In genomic region chr11:32233895-32234294, GRCm38 (mm10) we compare ENCODE assay signal across 15 mouse cellular contexts. TPM values are rescaled to one million over a fixed set of nuclear protein-coding genes. Genes with fewer than 3 reads are reported as not detected.
DNase-seq lines count a peak whose midpoint lies in the region; ATAC-seq and TF ChIP-seq lines count a peak whose summit lies in the region.
"Had no signal": no experiment of that assay in that cellular context is flagged by ENCODE, and none has a peak within 500 bp of the region (broad histone marks: within the 10 kb centered on the region; RNA-seq: fewer than 3 reads in every experiment).

No protein-coding gene starts in this region.

- no peak overlapping the region for H3K9ac ChIP-seq in forebrain, postnatal 0 days
- no peak overlapping the region; the same call in 1 of the 2 replicates for H3K9ac ChIP-seq in forebrain, embryonic 13.5 days
- no peak overlapping the region for H3K9ac ChIP-seq in hindbrain, embryonic 16.5 days (ENCODE audit: low read depth, low read length)
- H3K9ac ChIP-seq in hindbrain, embryonic 14.5 days = no peak overlapping the region
- no peak overlapping the region for H3K9ac ChIP-seq in midbrain, embryonic 11.5 days (ENCODE audit: low read length)
- no peak overlapping the region for H3K9ac ChIP-seq in midbrain, embryonic 15.5 days

- no peak overlapping the region for H3K27ac ChIP-seq in forebrain, postnatal 0 days (ENCODE audit: low read depth, low read length)
- no peak overlapping the region for H3K27ac ChIP-seq in forebrain, embryonic 13.5 days
- H3K27ac ChIP-seq in hindbrain, embryonic 16.5 days (ENCODE audit: low read depth, low read length) = no peak overlapping the region
- H3K27ac ChIP-seq in hindbrain, embryonic 14.5 days = no peak overlapping the region
- no peak overlapping the region for H3K27ac ChIP-seq in midbrain, embryonic 11.5 days (ENCODE audit: low read depth, low read length)
- H3K27ac ChIP-seq in midbrain, embryonic 15.5 days = no peak overlapping the region

- H3K4me1 ChIP-seq in forebrain, postnatal 0 days (ENCODE audit: insufficient read depth) = peaks cover 9% of the 10 kb centered on the region
- peaks cover 37% of the 10 kb centered on the region for H3K4me1 ChIP-seq in forebrain, embryonic 13.5 days
- H3K4me1 ChIP-seq in hindbrain, embryonic 16.5 days (ENCODE audit: control insufficient read depth, insufficient read depth, low read depth, low read length) = peaks cover 26% of the 10 kb centered on the region
- H3K4me1 ChIP-seq in hindbrain, embryonic 14.5 days (replicated peaks; ENCODE audit: control insufficient read depth, insufficient read depth, low read length) = peaks cover 21% of the 10 kb centered on the region
- no peaks in the 10 kb centered on the region for H3K4me1 ChIP-seq in midbrain, embryonic 11.5 days (ENCODE audit: control insufficient read depth, insufficient read depth, low read length)
- H3K4me1 ChIP-seq in midbrain, embryonic 15.5 days = peaks cover 26% of the 10 kb centered on the region

- peaks cover 33% of the 10 kb centered on the region for H3K36me3 ChIP-seq in forebrain, postnatal 0 days (ENCODE audit: insufficient read depth)
- H3K36me3 ChIP-seq in forebrain, embryonic 13.5 days (ENCODE audit: poor library complexity, severe bottlenecking) = peaks cover 68% of the 10 kb centered on the region
- H3K36me3 ChIP-seq in hindbrain, embryonic 16.5 days (ENCODE audit: control insufficient read depth, insufficient read depth, low read length) = peaks cover 11% of the 10 kb centered on the region
- H3K36me3 ChIP-seq in hindbrain, embryonic 14.5 days (replicated peaks; ENCODE audit: control insufficient read depth, insufficient read depth) = peaks cover 52% of the 10 kb centered on the region
- peaks cover 8% of the 10 kb centered on the region for H3K36me3 ChIP-seq in midbrain, embryonic 11.5 days (ENCODE audit: control insufficient read depth, insufficient read depth, low read length)
- peaks cover 19% of the 10 kb centered on the region for H3K36me3 ChIP-seq in midbrain, embryonic 15.5 days (replicated peaks)

- no peaks in the 10 kb centered on the region for H3K27me3 ChIP-seq in forebrain, postnatal 0 days (ENCODE audit: insufficient read depth, low read length)
- H3K27me3 ChIP-seq in forebrain, embryonic 13.5 days = no peaks in the 10 kb centered on the region
- no peaks in the 10 kb centered on the region for H3K27me3 ChIP-seq in hindbrain, embryonic 16.5 days (replicated peaks; ENCODE audit: control insufficient read depth, insufficient read depth, low read length)
- no peaks in the 10 kb centered on the region for H3K27me3 ChIP-seq in hindbrain, embryonic 14.5 days (ENCODE audit: control insufficient read depth, insufficient read depth, low read length)
- H3K27me3 ChIP-seq in midbrain, embryonic 11.5 days (ENCODE audit: control insufficient read depth, insufficient read depth, low read length) = no peaks in the 10 kb centered on the region
- H3K27me3 ChIP-seq in midbrain, embryonic 15.5 days (replicated peaks) = no peaks in the 10 kb centered on the region

- no peak overlapping the region for H3K4me3 ChIP-seq in forebrain, postnatal 0 days (ENCODE audit: low read depth, low read length)
- H3K4me3 ChIP-seq in forebrain, embryonic 13.5 days = no peak overlapping the region
- H3K4me3 ChIP-seq in hindbrain, embryonic 16.5 days (ENCODE audit: low read length) = no peak overlapping the region
- H3K4me3 ChIP-seq in hindbrain, embryonic 14.5 days (replicated peaks; ENCODE audit: low read length) = no peak overlapping the region
- no peak overlapping the region for H3K4me3 ChIP-seq in midbrain, embryonic 11.5 days (ENCODE audit: low read depth, low read length)
- H3K4me3 ChIP-seq in midbrain, embryonic 15.5 days = no peak overlapping the region

- peak; percentile 23 for ATAC-seq in forebrain, postnatal 0 days
- no peak for ATAC-seq in forebrain, embryonic 13.5 days
- ATAC-seq in hindbrain, embryonic 16.5 days = peak; percentile 15
- ATAC-seq in hindbrain, embryonic 14.5 days (ENCODE audit: low FRiP score) = no peak
- ATAC-seq in midbrain, embryonic 11.5 days (ENCODE audit: low FRiP score) = no peak
- no peak for ATAC-seq in midbrain, embryonic 15.5 days (replicated peaks)
- ATAC-seq in megakaryocyte-erythroid progenitor cell, adult 5-6 weeks (replicated peaks; ENCODE audit: low FRiP score, low TSS enrichment, poor library complexity, severe bottlenecking) = no peak
- ATAC-seq: lung, postnatal 0 days had no signal

- peak; percentile 39 for DNase-seq in forebrain, postnatal 0 days
- no peak for DNase-seq in hindbrain, embryonic 14.5 days (ENCODE audit: low spot score)
- DNase-seq in midbrain, embryonic 11.5 days (ENCODE audit: low spot score, missing footprints) = peak; percentile 64
- peak; percentile 60 to 65 for DNase-seq in cerebellum, postnatal 25 days
- DNase-seq: adrenal gland, adult 8-10 months; B cell, adult 2 months; right cerebral cortex, postnatal 25 days had no signal

- H3K4me2 ChIP-seq in forebrain, postnatal 0 days (ENCODE audit: low read depth) = no peak overlapping the region
- H3K4me2 ChIP-seq in forebrain, embryonic 13.5 days = no peak overlapping the region
- H3K4me2 ChIP-seq in hindbrain, embryonic 16.5 days (ENCODE audit: low read length) = no peak overlapping the region
- no peak overlapping the region for H3K4me2 ChIP-seq in hindbrain, embryonic 14.5 days (replicated peaks)
- no peak overlapping the region for H3K4me2 ChIP-seq in midbrain, embryonic 11.5 days
- H3K4me2 ChIP-seq in midbrain, embryonic 15.5 days = no peak overlapping the region

- H3K9me3 ChIP-seq in forebrain, postnatal 0 days (ENCODE audit: low read length) = no peaks in the 10 kb centered on the region
- H3K9me3 ChIP-seq in forebrain, embryonic 13.5 days (replicated peaks) = no peaks in the 10 kb centered on the region
- H3K9me3 ChIP-seq in hindbrain, embryonic 16.5 days (ENCODE audit: control insufficient read depth, low read length) = no peaks in the 10 kb centered on the region
- no peaks in the 10 kb centered on the region for H3K9me3 ChIP-seq in hindbrain, embryonic 14.5 days (ENCODE audit: control insufficient read depth, low read length)
- H3K9me3 ChIP-seq in midbrain, embryonic 11.5 days (ENCODE audit: control insufficient read depth, low read length) = no peaks in the 10 kb centered on the region
- no peaks in the 10 kb centered on the region for H3K9me3 ChIP-seq in midbrain, embryonic 15.5 days

- 83% methylated on average over 3 of the region's 3 CpGs for WGBS in forebrain, postnatal 0 days
- 93% methylated on average over 3 of the region's 3 CpGs for WGBS in forebrain, embryonic 13.5 days
- WGBS in hindbrain, embryonic 16.5 days = 80% methylated on average over 3 of the region's 3 CpGs
- 85% methylated on average over 3 of the region's 3 CpGs for WGBS in hindbrain, embryonic 14.5 days
- 94% methylated on average over 3 of the region's 3 CpGs for WGBS in midbrain, embryonic 11.5 days
- 88% methylated on average over 3 of the region's 3 CpGs for WGBS in midbrain, embryonic 15.5 days

- no peak for TF ChIP-seq CTCF in forebrain, postnatal 0 days (IDR thresholded peaks at IDR 0.05; ENCODE audit: low read depth)

RNA-seq across cellular contexts. Expression of gene Mpg, which starts 7.6 kb away (rescaled TPM):
- 28.4 and 29.7 TPM in 2 replicates for total RNA-seq in forebrain, postnatal 0 days (2014; rRNA removed)
- 26.4 and 31.0 TPM in 2 replicates for polyA plus RNA-seq in forebrain, postnatal 0 days (2015; fragmentation: Nextera tagmentation; extraction: Ambion mirVana)
- polyA plus RNA-seq in forebrain, embryonic 13.5 days (2015; fragmentation: Nextera tagmentation; extraction: Ambion mirVana) = 24.9 and 30.6 TPM in 2 replicates
- 34.7 and 35.0 TPM in 2 replicates for polyA plus RNA-seq in hindbrain, embryonic 16.5 days (2015; fragmentation: Nextera tagmentation; extraction: Ambion mirVana)
- 29.7 and 37.5 TPM in 2 replicates for polyA plus RNA-seq in hindbrain, embryonic 14.5 days (2014; fragmentation: Nextera tagmentation; extraction: Ambion mirVana)
- 24.8 and 27.2 TPM in 2 replicates for polyA plus RNA-seq in midbrain, embryonic 11.5 days (2014; fragmentation: Nextera tagmentation; extraction: Ambion mirVana)
- polyA plus RNA-seq in midbrain, embryonic 15.5 days (2015; fragmentation: Nextera tagmentation; extraction: Ambion mirVana) = 41.2 and 44.1 TPM in 2 replicates
- 11.1 and 18.5 TPM in 2 replicates for total RNA-seq in megakaryocyte-erythroid progenitor cell, adult 5-6 weeks (2014; fragmentation: Nextera tagmentation)
- total RNA-seq in megakaryocyte-erythroid progenitor cell, adult 5-6 weeks (2017) = 8.9 and 10.8 TPM in 2 replicates

RNA-seq across cellular contexts. Expression of gene Rhbdf1, which starts 11.8 kb away (rescaled TPM):
- total RNA-seq in forebrain, postnatal 0 days (2014; rRNA removed) = 16.3 and 23.2 TPM in 2 replicates
- polyA plus RNA-seq in forebrain, postnatal 0 days (2015; fragmentation: Nextera tagmentation; extraction: Ambion mirVana) = 14.7 and 17.9 TPM in 2 replicates
- polyA plus RNA-seq in forebrain, embryonic 13.5 days (2015; fragmentation: Nextera tagmentation; extraction: Ambion mirVana) = 9.7 and 12.3 TPM in 2 replicates
- polyA plus RNA-seq in hindbrain, embryonic 16.5 days (2015; fragmentation: Nextera tagmentation; extraction: Ambion mirVana) = 27.1 and 28.7 TPM in 2 replicates
- 18.9 and 20.0 TPM in 2 replicates for polyA plus RNA-seq in hindbrain, embryonic 14.5 days (2014; fragmentation: Nextera tagmentation; extraction: Ambion mirVana)
- 13.2 and 14.1 TPM in 2 replicates for polyA plus RNA-seq in midbrain, embryonic 11.5 days (2014; fragmentation: Nextera tagmentation; extraction: Ambion mirVana)
- 21.3 and 23.8 TPM in 2 replicates for polyA plus RNA-seq in midbrain, embryonic 15.5 days (2015; fragmentation: Nextera tagmentation; extraction: Ambion mirVana)
- 0.87 TPM in 1 of 2 replicates, not detected in the other for total RNA-seq in megakaryocyte-erythroid progenitor cell, adult 5-6 weeks (2014; fragmentation: Nextera tagmentation)
- total RNA-seq in megakaryocyte-erythroid progenitor cell, adult 5-6 weeks (2017) = 0.76 TPM in 1 of 2 replicates, not detected in the other
- total RNA-seq: granulocyte monocyte progenitor cell, adult 5-6 weeks had no signal

RNA-seq across cellular contexts. Expression of gene Snrnp25, which starts 28.7 kb away (rescaled TPM):
- total RNA-seq in forebrain, postnatal 0 days (2014; rRNA removed) = 15.2 and 34.0 TPM in 2 replicates
- 50.4 and 58.0 TPM in 2 replicates for polyA plus RNA-seq in forebrain, postnatal 0 days (2015; fragmentation: Nextera tagmentation; extraction: Ambion mirVana)
- 61.3 and 64.9 TPM in 2 replicates for polyA plus RNA-seq in forebrain, embryonic 13.5 days (2015; fragmentation: Nextera tagmentation; extraction: Ambion mirVana)
- 45.6 and 49.9 TPM in 2 replicates for polyA plus RNA-seq in hindbrain, embryonic 16.5 days (2015; fragmentation: Nextera tagmentation; extraction: Ambion mirVana)
- polyA plus RNA-seq in hindbrain, embryonic 14.5 days (2014; fragmentation: Nextera tagmentation; extraction: Ambion mirVana) = 48.6 and 49.9 TPM in 2 replicates
- 77.0 and 87.0 TPM in 2 replicates for polyA plus RNA-seq in midbrain, embryonic 11.5 days (2014; fragmentation: Nextera tagmentation; extraction: Ambion mirVana)
- 40.4 and 48.3 TPM in 2 replicates for polyA plus RNA-seq in midbrain, embryonic 15.5 days (2015; fragmentation: Nextera tagmentation; extraction: Ambion mirVana)
- 44.9 and 56.4 TPM in 2 replicates for total RNA-seq in megakaryocyte-erythroid progenitor cell, adult 5-6 weeks (2014; fragmentation: Nextera tagmentation)
- 42.0 and 59.1 TPM in 2 replicates for total RNA-seq in megakaryocyte-erythroid progenitor cell, adult 5-6 weeks (2017)

RNA-seq across cellular contexts. Expression of gene Nprl3, which starts 33.6 kb away (rescaled TPM):
- total RNA-seq in forebrain, postnatal 0 days (2014; rRNA removed) = 34.6 and 51.9 TPM in 2 replicates
- polyA plus RNA-seq in forebrain, postnatal 0 days (2015; fragmentation: Nextera tagmentation; extraction: Ambion mirVana) = 32.0 and 38.1 TPM in 2 replicates
- polyA plus RNA-seq in forebrain, embryonic 13.5 days (2015; fragmentation: Nextera tagmentation; extraction: Ambion mirVana) = 48.3 and 54.2 TPM in 2 replicates
- polyA plus RNA-seq in hindbrain, embryonic 16.5 days (2015; fragmentation: Nextera tagmentation; extraction: Ambion mirVana) = 42.6 and 43.9 TPM in 2 replicates
- 23.7 and 35.3 TPM in 2 replicates for polyA plus RNA-seq in hindbrain, embryonic 14.5 days (2014; fragmentation: Nextera tagmentation; extraction: Ambion mirVana)
- polyA plus RNA-seq in midbrain, embryonic 11.5 days (2014; fragmentation: Nextera tagmentation; extraction: Ambion mirVana) = 28.3 and 34.0 TPM in 2 replicates
- 46.4 and 48.4 TPM in 2 replicates for polyA plus RNA-seq in midbrain, embryonic 15.5 days (2015; fragmentation: Nextera tagmentation; extraction: Ambion mirVana)
- total RNA-seq in megakaryocyte-erythroid progenitor cell, adult 5-6 weeks (2014; fragmentation: Nextera tagmentation) = 45.7 and 65.0 TPM in 2 replicates
- 12.9 and 35.6 TPM in 2 replicates for total RNA-seq in megakaryocyte-erythroid progenitor cell, adult 5-6 weeks (2017)

RNA-seq across cellular contexts. Expression of gene Il9r, which starts 33.8 kb away (rescaled TPM):
- not detected in 2 replicates for total RNA-seq in forebrain, postnatal 0 days (2014; rRNA removed)
- not detected in 2 replicates for polyA plus RNA-seq in forebrain, postnatal 0 days (2015; fragmentation: Nextera tagmentation; extraction: Ambion mirVana)
- polyA plus RNA-seq in forebrain, embryonic 13.5 days (2015; fragmentation: Nextera tagmentation; extraction: Ambion mirVana) = not detected in 2 replicates
- polyA plus RNA-seq in hindbrain, embryonic 16.5 days (2015; fragmentation: Nextera tagmentation; extraction: Ambion mirVana) = not detected in 2 replicates
- not detected in 2 replicates for polyA plus RNA-seq in hindbrain, embryonic 14.5 days (2014; fragmentation: Nextera tagmentation; extraction: Ambion mirVana)
- polyA plus RNA-seq in midbrain, embryonic 11.5 days (2014; fragmentation: Nextera tagmentation; extraction: Ambion mirVana) = not detected in 2 replicates
- not detected in 2 replicates for polyA plus RNA-seq in midbrain, embryonic 15.5 days (2015; fragmentation: Nextera tagmentation; extraction: Ambion mirVana)
- not detected in 2 replicates for total RNA-seq in megakaryocyte-erythroid progenitor cell, adult 5-6 weeks (2014; fragmentation: Nextera tagmentation)
- 0.19 TPM in 1 of 2 replicates, not detected in the other for total RNA-seq in megakaryocyte-erythroid progenitor cell, adult 5-6 weeks (2017)
- total RNA-seq: granulocyte monocyte progenitor cell, adult 5-6 weeks; left cerebral cortex, adult 8-10 months had no signal
- polyA plus RNA-seq: kidney, embryonic 14.5 days had no signal

Comparison
In these comparisons a context has a peak if more than half of its experiments do, and no peak if none do; other contexts are left out.
1. ATAC-seq: peak in forebrain, postnatal 0 days (single experiment) and hindbrain, embryonic 16.5 days (single experiment); none in forebrain, embryonic 13.5 days (single experiment), hindbrain, embryonic 14.5 days (single experiment), midbrain, embryonic 11.5 days (single experiment), midbrain, embryonic 15.5 days (single experiment) and megakaryocyte-erythroid progenitor cell, adult 5-6 weeks (single experiment).